Mouse (Mus musculus) neural tube, embryonic 11.5 days (tissue): ENCODE measurements at regions not wholly inside any gene's neighbourhood (a gene's known extent, or its start where the extent isn't known, plus 50 kb on each side); places are given as distances from the start of the nearest gene placed in this dataset.

Experiments used
- ATAC-seq: fragments of 200-750 bp; cut with Nextera tagmentation; 2 replicates; pipeline ENCODE4 v1.8.0; 2017; ENCODE audit warnings: moderate number of reproducible peaks, mild to moderate bottlenecking, moderate TSS enrichment, moderate library complexity; ENCODE audit not compliant: insufficient read depth, low FRiP score, low TSS enrichment
- DNase-seq: peaks from one replicate; pipeline ENCODE4 v3.0.0-alpha.2; 2015; ENCODE audit warnings: low spot score
- H3K27ac ChIP-seq: fragments of 300-500 bp; sonication (generic); 2 replicates; pipeline ENCODE4 v1.5.1; 2014; ENCODE audit warnings: low read depth, mild to moderate bottlenecking, low read length
- H3K27me3 ChIP-seq: fragments of 300-500 bp; sonication (generic); 2 replicates; pipeline ENCODE4 v1.6.1; 2014; ENCODE audit warnings: mild to moderate bottlenecking, low read length, mixed read lengths; ENCODE audit not compliant: control insufficient read depth, insufficient read depth
- H3K36me3 ChIP-seq: fragments of 300-500 bp; sonication (generic); 2 replicates; pipeline ENCODE4 v1.6.1; 2014; ENCODE audit warnings: mild to moderate bottlenecking, low read length, moderate library complexity, mixed read lengths; ENCODE audit not compliant: control insufficient read depth, insufficient read depth
- H3K4me1 ChIP-seq: fragments of 300-500 bp; sonication (generic); 2 replicates; pipeline ENCODE4 v1.6.1; 2014; ENCODE audit warnings: low read length, mixed read lengths; ENCODE audit not compliant: control insufficient read depth, insufficient read depth
- H3K4me2 ChIP-seq: fragments of 300-500 bp; sonication (generic); 2 replicates; pipeline ENCODE4 v1.6.1; 2014; ENCODE audit warnings: low read depth, mild to moderate bottlenecking, moderate library complexity
- H3K4me3 ChIP-seq: fragments of 300-500 bp; sonication (generic); 2 replicates; pipeline ENCODE4 v1.5.1; 2014; ENCODE audit warnings: low read depth, low read length
- H3K9ac ChIP-seq: fragments of 300-500 bp; sonication (generic); 2 replicates; pipeline ENCODE4 v1.6.1; 2014; ENCODE audit warnings: mild to moderate bottlenecking, low read length
- H3K9me3 ChIP-seq: fragments of 300-500 bp; sonication (generic); 2 replicates; pipeline ENCODE4 v1.6.1; 2016; ENCODE audit warnings: low read length; ENCODE audit not compliant: control insufficient read depth
- WGBS: fragments of 180-500 bp; shearing (Covaris S2); extraction: QIAGEN DNeasy Blood & Tissue Kit; methylation state at CpG from one replicate; pipeline ENCODE4 v1.1.7; 2014; 5-methylcytosine and 5-hydroxymethylcytosine counted together

DNA sequence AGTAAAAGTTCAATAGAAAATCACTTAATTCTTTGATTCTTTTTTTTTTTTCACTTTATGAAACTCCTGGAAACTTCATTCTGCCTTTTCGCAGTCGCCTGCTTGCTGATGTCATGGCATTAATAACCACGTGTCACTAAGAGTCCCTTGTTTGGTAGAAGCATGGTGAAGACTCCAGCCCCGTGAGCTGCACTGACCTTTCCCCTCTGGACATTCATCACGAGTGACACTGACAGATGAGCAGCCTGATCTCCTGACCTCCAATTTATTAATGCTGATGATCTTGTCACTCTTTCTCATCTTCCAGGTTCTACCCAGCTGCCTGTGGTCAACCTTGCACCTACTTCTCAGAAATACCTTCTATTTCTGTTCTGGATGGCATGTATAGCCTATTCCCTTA is 867.1 kb upstream of the Slit2 start:
- Histone ChIP-seq H3K27me3 (no peaks in the 10 kb centered on the region), H3K4me3 (no peak overlapping the region), H3K27ac (no peak overlapping the region), H3K36me3 (no peaks in the 10 kb centered on the region), H3K4me1 (no peaks in the 10 kb centered on the region), H3K9ac (no peak overlapping the region), H3K9me3 (no peaks in the 10 kb centered on the region), H3K4me2 (no peak overlapping the region)
- ATAC-seq (0 out of 2 replicates have a peak, but pooled peaks have one; percentile 36), DNase-seq (no peak)
- WGBS, result 34% methylated on average over 5 of the region's 5 CpGs

DNA sequence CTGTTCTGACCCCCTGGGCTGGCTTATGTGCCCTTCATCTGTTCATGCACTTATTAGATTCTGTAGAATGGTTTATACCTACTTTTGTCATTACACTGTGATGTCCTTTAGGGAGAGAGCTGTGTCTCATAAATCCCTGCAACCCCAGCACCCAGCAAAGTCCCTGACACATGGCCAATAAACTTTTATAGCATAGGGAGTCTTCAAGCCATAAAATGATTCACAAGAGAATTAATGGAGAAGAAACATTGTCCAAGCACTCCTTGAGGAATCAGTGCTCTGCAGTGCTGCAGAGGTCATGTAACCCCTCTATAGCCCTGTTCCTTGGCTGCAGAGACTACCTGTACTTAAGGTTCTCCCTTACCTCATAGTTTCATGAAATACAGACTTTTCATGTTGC is 887.2 kb upstream of the Slit2 start:
- no peaks in the 10 kb centered on the region for H3K4me1 ChIP-seq

GRCm38 (mm10) chr5:47052942-47053341 is 930.0 kb upstream of the Slit2 start:
- no peak for DNase-seq
- Histone ChIP-seq H3K9ac (no peak overlapping the region), H3K4me1 (no peaks in the 10 kb centered on the region), H3K36me3 (no peaks in the 10 kb centered on the region), H3K4me3 (no peak overlapping the region), H3K9me3 (no peaks in the 10 kb centered on the region), H3K4me2 (no peak overlapping the region), H3K27ac (no peak overlapping the region), H3K27me3 (no peaks in the 10 kb centered on the region)
- 28% methylated on average over 3 of the region's 3 CpGs for WGBS
- ATAC-seq, result no peak

More for the DNA sequence above, 887.2 kb upstream of the Slit2 start:
- Histone ChIP-seq H3K4me2 (no peak overlapping the region), H3K36me3 (no peaks in the 10 kb centered on the region), H3K27ac (no peak overlapping the region), H3K27me3 (no peaks in the 10 kb centered on the region), H3K4me3 (no peak overlapping the region), H3K9ac (no peak overlapping the region), H3K9me3 (no peaks in the 10 kb centered on the region)
- DNase-seq (no peak), ATAC-seq (peak; percentile 38; the same call in 1 of the 2 replicates)

GRCm38 (mm10) chr5:47036752-47037151 is 946.2 kb upstream of the Slit2 start:
- H3K4me2 ChIP-seq, result no peak overlapping the region
- H3K36me3 ChIP-seq, result no peaks in the 10 kb centered on the region
- H3K9ac ChIP-seq, result no peak overlapping the region
- no peaks in the 10 kb centered on the region for H3K4me1 ChIP-seq
- DNase-seq, result no peak
- 49% methylated on average over 1 of the region's 1 CpGs for WGBS
- H3K4me3 ChIP-seq, result no peak overlapping the region
- ATAC-seq, result no peak
- H3K27me3 ChIP-seq, result no peaks in the 10 kb centered on the region
- H3K27ac ChIP-seq, result no peak overlapping the region
- H3K9me3 ChIP-seq, result no peaks in the 10 kb centered on the region

GRCm38 (mm10) chr5:47034021-47034420 is 948.9 kb upstream of the Slit2 start:
- Histone ChIP-seq H3K4me2 (no peak overlapping the region), H3K9ac (no peak overlapping the region), H3K9me3 (no peaks in the 10 kb centered on the region), H3K36me3 (no peaks in the 10 kb centered on the region), H3K27ac (no peak overlapping the region), H3K4me1 (no peaks in the 10 kb centered on the region), H3K4me3 (no peak overlapping the region), H3K27me3 (no peaks in the 10 kb centered on the region)
- WGBS, result 74% methylated on average over 7 of the region's 7 CpGs
- ATAC-seq (no peak), DNase-seq (no peak)

DNA sequence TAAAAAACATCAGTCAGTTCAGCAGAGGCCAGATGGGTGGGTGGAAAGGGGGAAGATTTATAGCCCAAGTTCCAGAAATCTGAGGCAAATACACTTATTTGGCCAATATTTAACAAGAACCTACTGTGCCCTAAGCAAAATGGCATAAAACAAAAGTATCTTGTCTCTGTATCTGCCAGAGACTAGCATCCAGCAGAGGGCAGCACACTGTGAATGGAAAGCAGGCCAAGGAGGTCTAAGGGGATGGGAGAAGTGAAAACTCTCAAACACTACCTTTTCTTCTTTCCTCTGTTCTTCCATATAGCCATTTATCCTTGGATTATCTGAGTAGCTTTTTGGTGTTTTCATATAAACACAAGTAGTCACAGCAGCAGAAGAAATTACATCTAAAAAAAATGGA is 968.6 kb upstream of the Slit2 start:
- H3K36me3 ChIP-seq, result no peaks in the 10 kb centered on the region
- no peak overlapping the region for H3K27ac ChIP-seq
- H3K27me3 ChIP-seq, result no peaks in the 10 kb centered on the region
- no peaks in the 10 kb centered on the region for H3K4me1 ChIP-seq
- no peak overlapping the region for H3K4me2 ChIP-seq
- H3K9me3 ChIP-seq, result no peaks in the 10 kb centered on the region
- H3K9ac ChIP-seq, result no peak overlapping the region
- ATAC-seq, result peak; percentile 65; the same call in 1 of the 2 replicates
- peak; percentile 66 for DNase-seq
- no peak overlapping the region for H3K4me3 ChIP-seq

- no peaks in the 10 kb centered on the region for H3K9me3 ChIP-seq
- 79% methylated on average over 4 of the region's 4 CpGs for WGBS
- no peak overlapping the region for H3K27ac ChIP-seq
These were observed 990.4 kb upstream of the Slit2 start for GRCm38 (mm10) chr5:46992557-46992956.

GRCm38 (mm10) chr5:46986519-46986918 is 996.4 kb upstream of the Slit2 start:
- ATAC-seq, result no peak
- Histone ChIP-seq H3K27me3 (no peaks in the 10 kb centered on the region), H3K9me3 (no peaks in the 10 kb centered on the region), H3K4me1 (no peaks in the 10 kb centered on the region), H3K9ac (no peak overlapping the region), H3K4me3 (no peak overlapping the region), H3K27ac (no peak overlapping the region), H3K36me3 (no peaks in the 10 kb centered on the region), H3K4me2 (no peak overlapping the region)
- 66% methylated on average over 2 of the region's 2 CpGs for WGBS
- DNase-seq, result no peak

More at GRCm38 (mm10) chr5:46992557-46992956, 990.4 kb upstream of the Slit2 start:
- no peak overlapping the region for H3K4me3 ChIP-seq
- H3K4me1 ChIP-seq, result no peaks in the 10 kb centered on the region
- no peaks in the 10 kb centered on the region for H3K27me3 ChIP-seq
- no peak overlapping the region for H3K4me2 ChIP-seq
- ATAC-seq (no peak), DNase-seq (no peak)
- H3K36me3 ChIP-seq, result no peaks in the 10 kb centered on the region
- H3K9ac ChIP-seq, result no peak overlapping the region

DNA sequence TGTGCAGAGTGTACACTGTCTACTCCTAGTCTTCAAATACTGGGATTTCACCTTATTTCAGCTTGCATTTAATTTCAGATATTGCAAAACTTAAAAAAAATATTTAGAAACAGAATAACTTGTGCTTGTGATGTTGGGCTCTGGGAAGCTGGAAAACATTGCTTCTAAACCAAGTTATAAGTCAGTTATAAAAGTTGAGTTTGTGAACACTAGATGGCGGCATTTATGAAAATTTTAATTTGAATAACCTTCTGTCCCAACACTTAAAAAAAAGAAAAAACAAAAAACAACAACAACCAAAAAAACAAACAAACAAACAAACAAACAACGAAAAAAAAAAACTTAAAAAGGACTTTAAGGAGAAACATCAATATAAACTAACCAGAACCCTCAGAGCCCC is 1002.6 kb upstream of the Slit2 start:
- ATAC-seq (no peak), DNase-seq (no peak)
- Histone ChIP-seq H3K4me3 (no peak overlapping the region), H3K9ac (no peak overlapping the region), H3K36me3 (no peaks in the 10 kb centered on the region), H3K4me2 (no peak overlapping the region), H3K27ac (no peak overlapping the region), H3K9me3 (no peaks in the 10 kb centered on the region), H3K27me3 (no peaks in the 10 kb centered on the region), H3K4me1 (no peaks in the 10 kb centered on the region)
- WGBS, result 78% methylated on average over 2 of the region's 2 CpGs
